Mouse (Mus musculus) intestine, embryonic 15.5 days (tissue): Measurements from ENCODE around the gene Man1b1. TPM values are rescaled to one million over a fixed set of nuclear protein-coding genes. Genes with fewer than 3 reads are reported as not detected.

Source experiments
- ATAC-seq: fragments of 200-750 bp; cut with Nextera tagmentation; 2 replicates; pipeline ENCODE4 v1.8.0; 2017; ENCODE audit warnings: moderate TSS enrichment, moderate library complexity
- H3K27ac ChIP-seq: fragments of 300-500 bp; sonication (generic); 2 replicates; pipeline ENCODE4 v1.5.1; 2015; ENCODE audit warnings: mild to moderate bottlenecking, inconsistent platforms
- H3K27me3 ChIP-seq: fragments of 300-500 bp; sonication (generic); replicated peaks from 2 replicates; pipeline ENCODE4 v1.6.1; 2015; ENCODE audit warnings: inconsistent platforms
- H3K36me3 ChIP-seq: fragments of 300-500 bp; sonication (generic); 2 replicates; pipeline ENCODE4 v1.6.1; 2015; ENCODE audit warnings: inconsistent platforms
- H3K4me1 ChIP-seq: fragments of 300-500 bp; sonication (generic); replicated peaks from 2 replicates; pipeline ENCODE4 v1.6.1; 2015; ENCODE audit warnings: inconsistent platforms
- H3K4me2 ChIP-seq: fragments of 300-500 bp; sonication (generic); replicated peaks from 2 replicates; pipeline ENCODE4 v1.6.1; 2015; ENCODE audit warnings: mild to moderate bottlenecking, inconsistent platforms
- H3K4me3 ChIP-seq: fragments of 300-500 bp; sonication (generic); replicated peaks from 2 replicates; pipeline ENCODE4 v1.5.1; 2015; ENCODE audit warnings: inconsistent platforms
- H3K9ac ChIP-seq: fragments of 300-500 bp; sonication (generic); 2 replicates; pipeline ENCODE4 v1.6.1; 2015; ENCODE audit warnings: inconsistent platforms
- H3K9me3 ChIP-seq: fragments of 300-500 bp; sonication (generic); 2 replicates; pipeline ENCODE4 v1.6.1; 2016; ENCODE audit warnings: inconsistent platforms
- WGBS: fragments of 180-500 bp; shearing (Covaris S2); methylation state at CpG from one replicate; pipeline ENCODE4 v1.1.7; 2015; 5-methylcytosine and 5-hydroxymethylcytosine counted together
- polyA plus RNA-seq: library from polyadenylated mRNA; unstranded; fragments of >200 nt; fragmentation: Nextera tagmentation; extraction: Ambion mirVana; gene quantifications from 2 replicates; pipeline ENCODE4 v1.2.1, GENCODE M21; 2015

The Man1b1 gene
- polyA plus RNA-seq, 1 experiment from 2014 or later, result 40.2 TPM

DNA sequence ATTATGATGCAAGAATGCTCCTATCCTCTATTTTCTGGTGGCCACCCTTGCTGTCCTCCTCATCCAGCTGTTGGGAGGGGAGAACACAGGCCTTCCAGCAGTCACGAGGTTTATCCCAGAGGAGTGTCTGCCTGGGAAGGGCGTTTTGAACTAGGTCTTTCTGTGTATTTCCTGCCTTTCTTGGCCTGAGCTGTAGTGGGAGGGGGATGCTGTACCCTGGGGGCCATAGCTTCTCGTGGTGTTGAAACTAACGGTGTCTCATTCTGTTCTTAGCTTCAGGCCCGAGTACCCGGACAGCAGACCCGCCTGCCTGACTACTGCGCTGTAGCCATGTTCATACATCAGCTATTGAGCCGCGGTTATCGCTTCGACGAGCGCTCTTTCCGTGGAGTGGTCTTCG is 68.2 kb downstream of the Man1b1 start:
- no peak for ATAC-seq
- Histone ChIP-seq H3K9ac (no peak overlapping the region), H3K9me3 (no peaks in the 10 kb centered on the region), H3K27ac (no peak overlapping the region), H3K4me1 (peaks cover 12% of the 10 kb centered on the region), H3K4me3 (peak overlapping the region; percentile 11; the same call in 1 of the 2 replicates), H3K4me2 (peak overlapping the region; percentile 49), H3K27me3 (peaks cover 71% of the 10 kb centered on the region), H3K36me3 (no peaks in the 10 kb centered on the region)
- 20% methylated on average over 16 of the region's 16 CpGs for WGBS

DNA sequence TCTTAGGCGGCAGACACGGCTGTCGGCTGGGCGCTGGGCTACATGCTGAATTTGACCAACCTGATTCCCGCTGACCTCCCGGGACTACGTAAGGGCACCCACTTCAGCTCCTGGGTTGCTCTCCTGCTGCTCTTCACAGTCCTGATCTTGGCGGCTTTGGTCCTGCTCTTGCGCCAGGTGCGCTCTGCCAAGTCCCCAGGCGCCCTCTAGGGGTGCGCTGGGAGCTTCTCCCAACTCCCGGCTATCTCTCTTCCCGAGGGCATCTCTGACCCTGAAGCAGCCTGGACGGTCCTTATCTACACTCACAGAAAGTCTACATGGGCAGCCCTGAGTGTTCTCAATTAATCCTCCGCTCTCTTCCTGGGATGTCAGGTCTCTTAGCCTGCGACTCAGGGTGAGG is 68.6 kb downstream of the Man1b1 start:
- Histone ChIP-seq H3K4me1 (peaks cover 7% of the 10 kb centered on the region; the same call in 1 of the 2 replicates), H3K9ac (no peak overlapping the region), H3K4me2 (peak overlapping the region; percentile 49), H3K9me3 (no peaks in the 10 kb centered on the region), H3K27me3 (peaks cover 71% of the 10 kb centered on the region), H3K4me3 (peak overlapping the region; percentile 11; the same call in 1 of the 2 replicates), H3K36me3 (no peaks in the 10 kb centered on the region), H3K27ac (no peak overlapping the region)
- 3% methylated on average over 17 of the region's 17 CpGs for WGBS
- no peak for ATAC-seq

Other genes starting within 250 kb of the Man1b1 start
- 5.6 and 10.0 TPM in 2 replicates for gene Noxa1, start 237.2 kb upstream of the Man1b1 start, polyA plus RNA-seq
- gene Nrarp, start 151.6 kb upstream of the Man1b1 start, polyA plus RNA-seq, result 14.3 and 19.3 TPM in 2 replicates
- gene Tor4a, start 135.5 kb upstream of the Man1b1 start, polyA plus RNA-seq, result 16.4 and 18.5 TPM in 2 replicates
- gene Nelfb, start 120.8 kb upstream of the Man1b1 start, polyA plus RNA-seq, result 94.8 and 106 TPM in 2 replicates
- not detected in 2 replicates for gene Stpg3, start 117.7 kb upstream of the Man1b1 start, polyA plus RNA-seq
- gene Fam166a, start 113.6 kb upstream of the Man1b1 start, polyA plus RNA-seq, result not detected in 2 replicates
- 600 and 657 TPM in 2 replicates for gene Tubb4b, start 107.6 kb upstream of the Man1b1 start, polyA plus RNA-seq
- gene Slc34a3, start 98.0 kb upstream of the Man1b1 start, polyA plus RNA-seq, result 5.0 and 5.6 TPM in 2 replicates
- 0.14 and 0.29 TPM in 2 replicates for gene Rnf224, start 95.6 kb upstream of the Man1b1 start, polyA plus RNA-seq
- 19.0 and 24.8 TPM in 2 replicates for gene Rnf208, start 90.1 kb upstream of the Man1b1 start, polyA plus RNA-seq
- gene Cysrt1, start 89.9 kb upstream of the Man1b1 start, polyA plus RNA-seq, result 1.4 and 2.3 TPM in 2 replicates
- gene AL732309.1, start 85.5 kb upstream of the Man1b1 start, polyA plus RNA-seq, result 4.3 and 5.5 TPM in 2 replicates
- 22.8 and 23.2 TPM in 2 replicates for gene Tmem203, start 76.9 kb upstream of the Man1b1 start, polyA plus RNA-seq
- 20.7 and 23.6 TPM in 2 replicates for gene Tprn, start 69.7 kb upstream of the Man1b1 start, polyA plus RNA-seq
- gene Ssna1, start 59.9 kb upstream of the Man1b1 start, polyA plus RNA-seq, result 200 and 212 TPM in 2 replicates
- gene Anapc2, start 59.9 kb upstream of the Man1b1 start, polyA plus RNA-seq, result 95.8 and 103 TPM in 2 replicates
- gene Tmem210, start 44.2 kb upstream of the Man1b1 start, polyA plus RNA-seq, result not detected in 2 replicates
- gene Lrrc26, start 42.4 kb upstream of the Man1b1 start, polyA plus RNA-seq, result 0.43 and 1.8 TPM in 2 replicates
- 1.4 TPM in 2 replicates for gene Grin1, start 13.2 kb upstream of the Man1b1 start, polyA plus RNA-seq
- 46.0 and 48.6 TPM in 2 replicates for gene Dpp7, start 24.0 kb downstream of the Man1b1 start, polyA plus RNA-seq
- gene Uap1l1, start 33.3 kb downstream of the Man1b1 start, polyA plus RNA-seq, result 105 and 122 TPM in 2 replicates
- 46.8 and 48.8 TPM in 2 replicates for gene Sapcd2, start 40.0 kb downstream of the Man1b1 start, polyA plus RNA-seq
- gene Entpd2, start 63.5 kb downstream of the Man1b1 start, polyA plus RNA-seq, result 12.1 and 15.6 TPM in 2 replicates
- gene Npdc1, start 67.0 kb downstream of the Man1b1 start, polyA plus RNA-seq, result 40.9 and 48.2 TPM in 2 replicates
- gene Fut7, start 90.9 kb downstream of the Man1b1 start, polyA plus RNA-seq, result 0.18 TPM in 1 of 2 replicates, not detected in the other
- gene Abca2, start 96.4 kb downstream of the Man1b1 start, polyA plus RNA-seq, result 2.8 and 3.7 TPM in 2 replicates
- 2.2 and 3.0 TPM in 2 replicates for gene Clic3, start 124.5 kb downstream of the Man1b1 start, polyA plus RNA-seq
- gene Paxx, start 128.8 kb downstream of the Man1b1 start, polyA plus RNA-seq, result 28.0 and 33.2 TPM in 2 replicates
- 4.6 and 5.8 TPM in 2 replicates for gene Ptgds, start 137.7 kb downstream of the Man1b1 start, polyA plus RNA-seq
- gene Lcn12, start 161.6 kb downstream of the Man1b1 start, polyA plus RNA-seq, result not detected in 2 replicates
- gene Fbxw5, start 168.4 kb downstream of the Man1b1 start, polyA plus RNA-seq, result 57.5 and 65.2 TPM in 2 replicates
- 5.4 and 8.3 TPM in 2 replicates for gene C8g, start 169.4 kb downstream of the Man1b1 start, polyA plus RNA-seq
- 26.7 and 32.4 TPM in 2 replicates for gene Traf2, start 214.6 kb downstream of the Man1b1 start, polyA plus RNA-seq
- 339 and 367 TPM in 2 replicates for gene Edf1, start 225.5 kb downstream of the Man1b1 start, polyA plus RNA-seq
- 297 and 389 TPM in 2 replicates for gene Mamdc4, start 242.5 kb downstream of the Man1b1 start, polyA plus RNA-seq
- gene Phpt1, start 242.9 kb downstream of the Man1b1 start, polyA plus RNA-seq, result 163 and 190 TPM in 2 replicates
- gene Ajm1, start 249.4 kb downstream of the Man1b1 start, polyA plus RNA-seq, result 1.7 and 2.9 TPM in 2 replicates